Mouse (Mus musculus) myocyte (in vitro differentiated cells): ENCODE results near the gene Zswim3.

Experiments used
- MAX ChIP-seq: IDR thresholded peaks from one replicate; pipeline ENCODE4 v1.6.1; 2011; ENCODE audit warnings: low read depth, mild to moderate bottlenecking, control low read depth
- POLR2A ChIP-seq: IDR thresholded peaks from one replicate; pipeline ENCODE4 v1.6.1; 2011; ENCODE audit warnings: low read depth, mild to moderate bottlenecking, control low read depth, moderate library complexity; ENCODE audit not compliant: insufficient read length

GRCm38 (mm10) chr2:164757841-164758240 lies 47.1 kb upstream of the Zswim3 start:
- TF ChIP-seq POLR2A = no peak
- no peak for TF ChIP-seq MAX
